Mouse (Mus musculus): ENCODE results near the gene Narfl. TPM values are rescaled to one million over a fixed set of nuclear protein-coding genes. Genes with fewer than 3 reads are reported as not detected.

The Narfl gene
- polyA plus RNA-seq, 1 experiment from 2014 or later = 27.8 TPM

- peaks cover 21% of the 10 kb centered on the region for H3K27me3 ChIP-seq (ENCODE audit: control insufficient read depth, insufficient read depth, low read depth, low read length)
- H3K4me3 ChIP-seq (ENCODE audit: low read length) = peak within 1 kb of the TSS; percentile 62
Measured at GRCm38 (mm10) chr17:25823452-25823851, 49.9 kb downstream of the Narfl start, which contains the start of gene Wdr24. Wdr24 (plus strand) TSS chr17:25823627.

DNA sequence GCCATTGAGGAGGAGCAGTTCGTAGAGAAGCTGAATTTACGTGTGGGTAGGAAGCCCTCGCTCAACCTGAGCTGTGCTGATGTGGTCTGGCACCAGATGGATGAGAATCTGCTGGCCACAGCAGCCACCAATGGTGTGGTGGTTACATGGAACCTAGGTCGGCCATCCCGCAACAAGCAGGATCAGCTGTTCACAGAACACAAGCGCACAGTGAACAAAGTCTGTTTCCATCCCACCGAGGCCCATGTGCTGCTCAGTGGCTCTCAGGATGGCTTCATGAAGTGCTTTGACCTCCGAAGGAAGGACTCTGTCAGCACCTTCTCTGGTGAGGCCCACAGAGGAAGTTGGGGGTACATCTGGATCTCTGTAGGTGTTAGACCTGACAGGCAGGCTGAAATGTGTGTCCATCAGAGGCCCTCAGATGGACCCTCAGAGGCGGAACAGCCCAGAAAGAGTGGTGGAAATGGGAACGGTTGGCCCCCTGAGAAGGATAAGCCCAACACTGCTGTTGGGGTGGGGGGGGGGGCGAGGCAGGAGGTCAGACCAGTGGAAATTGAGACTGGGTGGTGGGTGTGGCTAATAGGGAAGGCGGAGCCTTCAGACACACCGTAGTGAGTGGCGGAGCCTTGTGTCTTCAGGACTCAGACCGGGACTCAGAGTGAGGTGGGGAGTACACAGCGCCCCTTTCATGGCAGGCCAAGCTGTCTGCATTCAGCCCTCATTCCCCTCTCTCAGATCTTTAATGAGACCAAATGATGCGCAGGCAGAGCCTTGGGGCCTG is 51.0 kb downstream of the Narfl start:
- no peaks in the 10 kb centered on the region for H3K36me3 ChIP-seq (ENCODE audit: control insufficient read depth, insufficient read depth, low read length)
- H3K4me2 ChIP-seq (ENCODE audit: low read depth, low read length) = peak overlapping the region; percentile 89
- H3K27ac ChIP-seq (ENCODE audit: low read length) = no peak overlapping the region
- peak overlapping the region; percentile 62 for H3K4me3 ChIP-seq (ENCODE audit: low read length)
- WGBS = 66% methylated on average over 17 of the region's 17 CpGs
- ATAC-seq (ENCODE audit: low read depth) = no peak
- H3K27me3 ChIP-seq (ENCODE audit: control insufficient read depth, insufficient read depth, low read depth, low read length) = peaks cover 10% of the 10 kb centered on the region
- no peaks in the 10 kb centered on the region for H3K9me3 ChIP-seq (ENCODE audit: control insufficient read depth, low read length)
- H3K4me1 ChIP-seq (replicated peaks; ENCODE audit: control insufficient read depth, insufficient read depth, low read length) = peaks cover 22% of the 10 kb centered on the region
- H3K9ac ChIP-seq (ENCODE audit: low read length) = peak overlapping the region; percentile 79; the same call in 1 of the 2 replicates

More at GRCm38 (mm10) chr17:25823452-25823851, 49.9 kb downstream of the Narfl start, which contains the start of gene Wdr24:
- Histone ChIP-seq H3K4me1 (replicated peaks; ENCODE audit: control insufficient read depth, insufficient read depth, low read length) (peaks cover 19% of the 10 kb centered on the region), H3K36me3 (ENCODE audit: control insufficient read depth, insufficient read depth, low read length) (no peaks in the 10 kb centered on the region), H3K9ac (ENCODE audit: low read length) (peak within 1 kb of the TSS; percentile 79), H3K27ac (ENCODE audit: low read length) (no peak within 1 kb of the TSS; the same call in 1 of the 2 replicates), H3K9me3 (ENCODE audit: control insufficient read depth, low read length) (no peaks in the 10 kb centered on the region), H3K4me2 (ENCODE audit: low read depth, low read length) (peak within 1 kb of the TSS; percentile 89)
- ATAC-seq (ENCODE audit: low read depth) = peak; percentile 74
- under 1% methylated on average over 18 of the region's 18 CpGs for WGBS

DNA sequence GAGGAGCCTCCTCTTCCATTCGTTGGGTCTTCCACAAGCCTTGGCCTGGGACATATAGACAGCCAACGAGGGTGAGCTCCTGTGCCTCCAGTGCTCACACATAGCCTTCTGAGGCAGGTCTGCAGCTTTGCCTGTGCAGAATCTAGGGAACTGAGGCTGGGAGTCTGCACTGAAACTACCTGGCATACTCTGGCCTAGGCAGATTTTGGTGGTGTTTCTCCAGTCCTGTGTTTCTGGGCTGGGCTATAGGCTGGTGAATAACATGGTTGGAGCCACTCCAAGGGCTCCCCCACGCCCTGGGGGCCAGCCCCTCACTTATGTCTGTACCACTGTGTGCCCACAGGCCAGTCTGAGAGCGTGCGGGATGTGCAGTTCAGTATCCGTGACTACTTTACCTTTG is 51.7 kb downstream of the Narfl start:
- H3K27ac ChIP-seq (ENCODE audit: low read length) = no peak overlapping the region
- 82% methylated on average over 6 of the region's 6 CpGs for WGBS
- H3K4me2 ChIP-seq (ENCODE audit: low read depth, low read length) = no peak overlapping the region; the same call in 1 of the 2 replicates
- H3K36me3 ChIP-seq (ENCODE audit: control insufficient read depth, insufficient read depth, low read length) = 0 out of 2 replicates have a peak, but pooled peaks cover 2% of the 10 kb centered on the region
- H3K4me3 ChIP-seq (ENCODE audit: low read length) = no peak overlapping the region
- ATAC-seq (ENCODE audit: low read depth) = no peak
- H3K4me1 ChIP-seq (replicated peaks; ENCODE audit: control insufficient read depth, insufficient read depth, low read length) = peaks cover 28% of the 10 kb centered on the region
- H3K9me3 ChIP-seq (ENCODE audit: control insufficient read depth, low read length) = no peaks in the 10 kb centered on the region
- peaks cover 3% of the 10 kb centered on the region for H3K27me3 ChIP-seq (ENCODE audit: control insufficient read depth, insufficient read depth, low read depth, low read length)
- H3K9ac ChIP-seq (ENCODE audit: low read length) = no peak overlapping the region

DNA sequence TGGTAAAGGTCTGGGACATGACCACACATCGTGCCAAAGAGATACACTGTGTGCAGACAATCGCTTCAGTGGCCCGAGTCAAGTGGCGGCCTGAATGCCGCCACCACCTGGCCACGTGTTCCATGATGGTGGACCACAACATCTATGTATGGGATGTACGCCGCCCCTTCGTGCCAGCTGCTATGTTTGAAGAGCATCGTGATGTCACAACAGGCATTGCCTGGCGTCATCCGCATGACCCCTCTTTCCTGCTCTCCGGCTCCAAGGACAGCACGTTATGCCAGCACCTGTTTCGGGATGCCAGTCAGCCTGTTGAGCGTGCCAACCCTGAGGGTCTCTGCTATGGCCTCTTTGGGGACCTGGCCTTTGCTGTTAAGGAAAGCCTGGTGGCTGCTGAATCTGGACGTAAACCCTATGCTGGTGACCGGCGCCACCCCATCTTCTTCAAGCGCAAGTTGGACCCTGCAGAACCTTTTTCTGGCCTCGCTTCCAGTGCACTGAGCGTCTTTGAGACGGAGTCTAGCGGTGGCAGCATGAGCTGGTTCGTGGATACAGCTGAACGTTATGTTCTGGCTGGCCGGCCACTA is 52.5 kb downstream of the Narfl start:
- Histone ChIP-seq H3K27me3 (ENCODE audit: control insufficient read depth, insufficient read depth, low read depth, low read length) (no peaks in the 10 kb centered on the region), H3K36me3 (ENCODE audit: control insufficient read depth, insufficient read depth, low read length) (peaks cover 9% of the 10 kb centered on the region), H3K9ac (ENCODE audit: low read length) (no peak overlapping the region), H3K4me3 (ENCODE audit: low read length) (no peak overlapping the region), H3K27ac (ENCODE audit: low read length) (no peak overlapping the region), H3K4me1 (replicated peaks; ENCODE audit: control insufficient read depth, insufficient read depth, low read length) (peaks cover 35% of the 10 kb centered on the region), H3K9me3 (ENCODE audit: control insufficient read depth, low read length) (no peaks in the 10 kb centered on the region), H3K4me2 (ENCODE audit: low read depth, low read length) (no peak overlapping the region)
- WGBS = 92% methylated on average over 27 of the region's 27 CpGs
- no peak for ATAC-seq (ENCODE audit: low read depth)

- H3K27me3 ChIP-seq (ENCODE audit: control insufficient read depth, insufficient read depth, low read depth, low read length) = no peaks in the 10 kb centered on the region
- H3K27ac ChIP-seq (ENCODE audit: low read length) = no peak overlapping the region
- H3K4me3 ChIP-seq (ENCODE audit: low read length) = no peak overlapping the region
- ATAC-seq (ENCODE audit: low read depth) = no peak
- 95% methylated on average over 13 of the region's 13 CpGs for WGBS
- H3K36me3 ChIP-seq (ENCODE audit: control insufficient read depth, insufficient read depth, low read length) = peaks cover 14% of the 10 kb centered on the region
- H3K4me2 ChIP-seq (ENCODE audit: low read depth, low read length) = no peak overlapping the region
- H3K9me3 ChIP-seq (ENCODE audit: control insufficient read depth, low read length) = no peaks in the 10 kb centered on the region
- H3K9ac ChIP-seq (ENCODE audit: low read length) = no peak overlapping the region
- peaks cover 44% of the 10 kb centered on the region for H3K4me1 ChIP-seq (replicated peaks; ENCODE audit: control insufficient read depth, insufficient read depth, low read length)
Measured at GRCm38 (mm10) chr17:25827011-25827410, 53.4 kb downstream of the Narfl start.

DNA sequence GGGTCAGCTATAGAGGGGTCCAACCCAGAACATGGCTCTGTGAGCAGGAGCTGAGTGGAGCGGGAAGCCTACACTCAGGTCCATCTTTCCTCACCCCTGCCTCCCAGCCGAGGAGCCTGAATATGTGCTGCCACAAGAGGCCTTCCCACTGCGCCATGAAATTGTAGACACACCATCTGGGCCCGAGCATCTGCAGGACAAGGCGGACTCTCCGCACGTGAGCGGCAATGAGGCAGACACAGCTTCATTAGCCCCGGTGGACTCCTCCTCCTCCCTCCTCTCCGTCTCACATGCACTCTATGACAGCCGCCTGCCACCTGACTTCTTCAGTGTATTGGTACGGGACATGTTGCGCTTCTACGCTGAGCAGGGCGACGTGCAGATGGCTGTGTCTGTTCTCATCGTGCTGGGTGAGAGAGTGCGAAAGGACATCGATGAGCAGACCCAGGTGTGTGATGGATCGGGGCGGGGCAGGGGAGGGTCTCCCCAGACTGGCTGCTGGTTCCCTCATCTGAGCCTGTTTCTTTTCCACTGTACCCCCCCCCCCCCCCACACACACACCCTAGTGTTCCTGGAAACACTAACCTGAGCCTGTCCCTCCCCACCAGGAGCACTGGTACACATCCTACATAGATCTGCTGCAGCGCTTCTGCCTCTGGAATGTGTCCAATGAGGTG is 54.1 kb downstream of the Narfl start:
- Histone ChIP-seq H3K9me3 (ENCODE audit: control insufficient read depth, low read length) (no peaks in the 10 kb centered on the region), H3K27me3 (ENCODE audit: control insufficient read depth, insufficient read depth, low read depth, low read length) (no peaks in the 10 kb centered on the region), H3K9ac (ENCODE audit: low read length) (no peak overlapping the region), H3K27ac (ENCODE audit: low read length) (no peak overlapping the region), H3K4me2 (ENCODE audit: low read depth, low read length) (no peak overlapping the region), H3K36me3 (ENCODE audit: control insufficient read depth, insufficient read depth, low read length) (peaks cover 14% of the 10 kb centered on the region), H3K4me1 (replicated peaks; ENCODE audit: control insufficient read depth, insufficient read depth, low read length) (peaks cover 46% of the 10 kb centered on the region), H3K4me3 (ENCODE audit: low read length) (no peak overlapping the region)
- 89% methylated on average over 22 of the region's 22 CpGs for WGBS
- no peak for ATAC-seq (ENCODE audit: low read depth)

- Histone ChIP-seq H3K4me3 (ENCODE audit: low read length) (peak overlapping the region; percentile 72), H3K27me3 (ENCODE audit: control insufficient read depth, insufficient read depth, low read depth, low read length) (no peaks in the 10 kb centered on the region), H3K27ac (ENCODE audit: low read length) (peak overlapping the region; percentile 92; the same call in 1 of the 2 replicates), H3K4me1 (replicated peaks; ENCODE audit: control insufficient read depth, insufficient read depth, low read length) (peaks cover 46% of the 10 kb centered on the region), H3K36me3 (ENCODE audit: control insufficient read depth, insufficient read depth, low read length) (peaks cover 14% of the 10 kb centered on the region), H3K9me3 (ENCODE audit: control insufficient read depth, low read length) (no peaks in the 10 kb centered on the region), H3K9ac (ENCODE audit: low read length) (peak overlapping the region; percentile 85), H3K4me2 (ENCODE audit: low read depth, low read length) (peak overlapping the region; percentile 84)
- 82% methylated on average over 8 of the region's 8 CpGs for WGBS
- ATAC-seq (ENCODE audit: low read depth) = no peak
Measured at GRCm38 (mm10) chr17:25828223-25828594, 54.6 kb downstream of the Narfl start.

GRCm38 (mm10) chr17:25828712-25829557 is 55.4 kb downstream of the Narfl start, which contains the start of gene Jmjd8:
Jmjd8 (plus strand) TSS chr17:25828867.
- H3K4me2 ChIP-seq (ENCODE audit: low read depth, low read length) = peak within 1 kb of the TSS; percentile 84
- H3K4me1 ChIP-seq (replicated peaks; ENCODE audit: control insufficient read depth, insufficient read depth, low read length) = peaks cover 44% of the 10 kb centered on the region
- peak within 1 kb of the TSS; percentile 85 for H3K9ac ChIP-seq (ENCODE audit: low read length)
- H3K9me3 ChIP-seq (ENCODE audit: control insufficient read depth, low read length) = no peaks in the 10 kb centered on the region
- peak within 1 kb of the TSS; percentile 92 for H3K27ac ChIP-seq (ENCODE audit: low read length)
- WGBS = 0% methylated on average over 32 of the region's 32 CpGs
- H3K36me3 ChIP-seq (ENCODE audit: control insufficient read depth, insufficient read depth, low read length) = peaks cover 14% of the 10 kb centered on the region
- peak; percentile 23 for ATAC-seq (ENCODE audit: low read depth)
- no peaks in the 10 kb centered on the region for H3K27me3 ChIP-seq (ENCODE audit: control insufficient read depth, insufficient read depth, low read depth, low read length)
- H3K4me3 ChIP-seq (ENCODE audit: low read length) = peak within 1 kb of the TSS; percentile 72
